Mouse (Mus musculus) embryo, embryonic 11 days (tissue): ENCODE measurements around the gene Dlx5.

Experiments
- DNase-seq: peaks from one replicate; pipeline ENCODE4 v3.0.0-alpha.2; 2015

The Dlx5 gene

DNA sequence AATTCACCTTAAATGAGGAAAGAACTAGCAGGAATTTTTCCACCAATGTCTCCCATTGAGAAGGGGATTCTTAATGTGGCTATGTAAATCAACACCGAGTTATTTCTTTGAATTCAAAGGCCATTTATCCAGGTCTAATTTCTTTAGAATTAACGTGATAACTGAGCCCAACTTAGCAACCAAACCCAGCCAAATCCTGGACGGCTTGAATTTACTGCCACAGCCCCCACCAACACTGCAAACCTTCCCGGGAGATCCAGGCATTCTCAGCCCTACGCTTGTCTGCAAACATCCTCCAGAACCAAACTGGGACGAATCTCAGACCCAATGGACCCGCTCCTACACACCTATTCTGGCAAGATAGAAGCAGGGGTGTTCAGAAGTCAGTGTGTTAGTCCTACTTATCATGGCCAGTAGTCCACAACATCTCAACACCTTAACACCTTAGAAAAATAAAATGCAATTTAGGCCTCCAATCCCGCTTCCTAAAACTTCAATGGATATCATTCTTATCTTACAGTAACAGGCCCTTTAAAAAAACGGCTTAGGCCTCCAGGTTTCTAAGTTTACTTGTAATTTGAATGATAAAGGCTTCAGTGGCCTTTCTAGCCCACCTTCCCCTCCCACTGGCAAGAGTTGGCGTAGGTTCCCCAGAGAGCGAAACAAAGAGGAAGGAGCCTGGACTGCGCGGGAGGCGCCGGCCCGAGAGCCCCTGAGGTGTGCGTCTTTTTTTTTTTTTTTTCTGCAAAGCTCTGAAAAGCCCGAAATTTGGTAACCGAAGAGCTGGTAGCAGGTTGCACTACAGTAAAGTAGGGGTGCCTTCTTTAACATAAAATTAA lies 22.6 kb downstream of the Dlx5 start:
- DNase-seq: peak; percentile 27

DNA sequence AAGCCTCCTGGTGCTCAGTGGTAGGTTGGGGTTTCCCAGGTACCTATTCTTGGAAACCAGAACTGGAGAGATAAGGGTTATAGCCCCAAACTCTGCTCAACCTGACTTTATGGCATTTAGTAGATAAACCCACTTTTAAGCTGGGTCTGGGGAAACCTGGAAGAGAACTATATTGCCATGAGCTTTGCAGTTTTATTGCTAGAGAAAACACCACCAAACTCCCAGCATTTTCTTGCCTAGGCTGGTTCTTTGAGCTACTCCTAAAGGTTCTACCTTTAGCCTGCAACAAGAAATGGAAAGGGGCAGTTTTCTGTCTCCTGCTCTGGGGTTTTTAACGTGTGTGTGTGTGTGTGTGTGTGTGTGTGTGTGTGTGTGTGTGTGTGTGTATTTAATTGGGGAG lies 23.3 kb downstream of the Dlx5 start:
- no peak for DNase-seq

DNA sequence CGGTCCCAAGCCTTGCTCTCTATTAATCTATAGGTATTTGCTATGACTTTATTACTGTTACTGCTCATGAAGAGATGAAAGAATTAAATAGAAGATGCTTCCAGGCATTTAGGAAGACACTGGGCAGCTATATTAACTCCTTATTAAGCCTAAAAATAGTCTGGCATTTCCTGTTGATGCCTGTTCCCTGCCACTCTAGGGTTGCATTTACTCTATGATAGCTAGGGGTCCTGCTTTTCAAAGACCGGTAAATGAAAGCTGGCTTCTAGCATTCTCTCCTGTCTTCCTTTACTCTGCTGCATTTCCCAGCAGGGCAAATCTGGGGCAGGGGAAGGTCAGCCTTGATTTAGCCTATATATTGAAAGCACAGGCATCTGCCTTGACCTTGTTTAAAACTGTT lies 24.1 kb downstream of the Dlx5 start:
- DNase-seq: peak; percentile 28

DNA sequence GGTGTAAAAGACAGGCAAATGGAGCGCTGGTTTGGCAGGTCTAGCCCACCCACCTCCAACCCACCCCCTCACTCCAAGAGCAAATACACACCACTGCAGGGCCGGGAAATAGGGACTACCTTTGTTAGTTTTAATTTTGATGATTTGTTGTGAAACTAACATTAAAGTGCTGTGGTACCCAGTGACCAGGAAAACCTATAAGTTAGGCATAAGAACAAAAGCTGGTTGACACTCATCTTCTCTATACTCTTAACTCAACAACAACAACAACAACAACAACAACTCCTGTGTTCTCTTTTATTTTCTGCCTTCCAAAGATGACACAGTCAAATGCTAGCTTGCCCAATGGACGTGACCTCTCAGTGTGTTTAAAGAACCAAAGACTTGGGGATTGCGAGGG lies 25.0 kb downstream of the Dlx5 start:
- DNase-seq: no peak

DNA sequence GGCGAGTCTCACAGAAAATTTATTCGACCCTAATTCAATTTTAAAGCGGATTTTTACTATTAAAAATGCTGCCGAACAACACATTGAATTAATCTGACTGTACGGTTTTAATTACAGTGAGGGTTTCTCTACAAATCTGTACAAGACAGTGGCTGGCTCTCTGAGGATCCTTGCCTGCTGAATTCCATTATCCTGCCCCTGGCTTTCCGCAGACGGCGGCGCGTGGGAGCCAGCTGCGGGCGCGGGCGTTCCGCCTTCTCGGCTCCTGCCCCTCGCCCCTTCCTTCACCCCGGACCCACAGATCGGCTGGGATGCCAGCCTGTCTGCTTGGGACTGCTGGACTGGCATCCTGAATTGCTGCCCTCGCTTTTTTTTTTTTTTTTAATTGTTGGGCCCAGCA lies 25.6 kb downstream of the Dlx5 start:
- DNase-seq: peak; percentile 66

DNA sequence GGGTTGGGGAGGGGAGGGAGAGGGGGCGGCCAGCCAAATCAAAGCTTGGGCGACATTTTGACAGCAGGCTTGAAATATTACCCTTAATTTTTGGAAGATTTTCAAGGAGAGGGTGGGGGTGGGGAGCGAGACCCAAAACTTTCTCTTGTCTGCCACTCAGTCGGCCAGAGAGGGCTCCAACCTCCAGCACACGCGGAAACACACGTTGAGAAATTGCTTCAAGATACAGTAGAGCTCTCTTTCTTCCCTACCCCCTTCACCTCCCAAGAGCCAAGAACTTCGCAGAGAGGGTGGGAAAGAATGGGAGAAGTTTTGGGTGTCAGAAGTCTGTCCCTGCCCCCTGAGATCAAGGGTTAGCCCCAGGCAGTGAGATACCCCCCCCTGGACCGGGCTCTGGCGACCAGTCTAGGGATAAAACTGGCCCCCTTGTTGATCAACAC lies 26.1 kb downstream of the Dlx5 start:
- DNase-seq: peak; percentile 40

DNA sequence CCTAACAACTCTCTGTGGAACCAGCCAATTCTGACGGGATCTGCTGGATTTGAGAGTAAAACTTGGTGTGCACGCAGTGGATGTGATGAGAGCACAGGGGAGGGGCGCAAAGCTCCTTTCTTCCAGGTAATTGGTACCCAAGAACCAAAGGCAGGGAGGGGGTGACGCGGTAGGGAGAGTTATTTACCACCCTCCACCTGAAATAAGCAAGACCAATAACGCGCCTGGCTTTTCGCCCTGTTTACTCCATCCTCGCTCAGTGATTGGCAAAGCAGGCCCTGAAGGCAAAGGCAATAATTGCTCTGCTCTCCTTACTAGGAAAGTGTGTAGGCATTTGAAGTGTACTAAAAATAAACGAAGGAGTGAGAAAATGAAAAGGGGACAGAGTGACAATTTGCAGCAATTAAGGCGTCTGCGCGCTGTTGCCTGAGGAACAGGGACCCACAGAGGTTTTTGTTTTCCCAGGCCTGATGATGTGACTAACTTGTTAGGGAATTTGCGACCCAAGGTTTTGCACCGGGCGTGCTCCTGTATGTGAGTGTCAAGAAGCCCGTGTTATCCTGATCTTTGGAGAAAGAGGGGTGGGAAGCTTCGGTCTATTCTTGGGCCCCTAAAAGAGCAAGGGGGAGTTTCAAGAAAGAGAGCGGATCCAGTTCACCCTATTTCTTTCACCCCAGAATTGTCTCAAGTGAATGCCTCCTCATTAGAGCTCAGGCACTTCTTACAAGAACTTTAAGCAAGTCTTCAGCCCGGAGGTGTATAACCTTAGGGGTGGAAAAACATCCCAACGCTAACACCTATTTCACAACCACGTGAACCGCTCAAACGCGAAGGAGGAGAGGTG lies 26.8 kb downstream of the Dlx5 start:
- DNase-seq: peak; percentile 41

DNA sequence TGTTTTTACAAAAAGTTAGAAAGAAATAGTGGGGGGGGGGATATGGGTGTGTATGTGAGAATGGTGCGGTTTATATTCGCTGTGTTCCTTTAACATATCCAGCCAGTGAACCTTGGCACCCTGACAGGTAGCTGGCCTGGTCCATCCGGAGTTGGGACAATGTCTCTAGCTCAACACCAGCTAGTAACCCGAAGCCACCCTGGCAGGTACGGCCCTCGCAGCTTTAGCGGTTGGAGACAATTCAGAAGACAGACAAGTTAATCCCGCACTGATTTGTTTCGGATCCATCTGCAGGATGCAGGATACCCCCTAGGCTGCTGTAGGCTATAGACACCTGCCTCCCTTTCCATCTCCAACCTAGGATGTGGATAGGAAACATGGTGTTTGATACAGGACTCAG lies 27.7 kb downstream of the Dlx5 start:
- peak; percentile 14 for DNase-seq

DNA sequence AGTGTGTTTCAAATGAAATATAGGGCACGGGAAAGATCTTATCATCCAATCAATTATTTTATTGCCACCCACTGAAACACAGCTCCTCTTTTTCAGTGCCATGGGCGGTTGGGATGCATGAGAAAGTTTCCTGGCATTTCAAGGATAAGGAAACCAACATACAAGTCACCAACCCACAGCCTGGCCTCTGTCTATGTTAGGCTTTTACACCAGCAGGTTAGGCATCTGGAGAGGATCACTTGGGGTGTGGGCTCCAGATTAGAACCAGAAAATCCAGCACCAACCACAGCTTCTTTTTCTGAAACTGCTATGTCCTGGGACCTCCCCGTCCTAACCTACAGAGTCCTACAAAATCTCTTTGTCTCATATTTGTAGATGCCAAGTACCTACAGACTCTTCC lies 28.9 kb downstream of the Dlx5 start:
- DNase-seq: peak; percentile 4

DNA sequence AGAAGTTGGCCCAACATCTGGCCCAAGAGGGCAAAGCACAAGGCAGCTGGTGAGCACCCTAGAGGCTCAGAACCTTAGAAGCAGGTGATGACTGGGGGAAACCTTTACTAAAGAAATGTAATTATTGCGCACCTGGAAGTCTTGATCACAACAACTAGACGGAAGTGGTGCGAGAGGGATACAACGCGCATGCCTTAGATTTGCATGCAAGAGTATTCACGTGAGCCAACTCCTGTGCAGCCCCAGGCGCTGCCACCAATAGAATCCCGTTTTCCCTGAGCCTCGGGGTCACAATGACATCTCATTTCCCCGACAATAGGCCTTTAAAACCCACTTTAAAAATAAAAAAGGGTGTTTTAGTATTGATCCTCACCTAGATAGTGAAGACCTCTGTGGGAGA lies 30.7 kb downstream of the Dlx5 start:
- no peak for DNase-seq

DNA sequence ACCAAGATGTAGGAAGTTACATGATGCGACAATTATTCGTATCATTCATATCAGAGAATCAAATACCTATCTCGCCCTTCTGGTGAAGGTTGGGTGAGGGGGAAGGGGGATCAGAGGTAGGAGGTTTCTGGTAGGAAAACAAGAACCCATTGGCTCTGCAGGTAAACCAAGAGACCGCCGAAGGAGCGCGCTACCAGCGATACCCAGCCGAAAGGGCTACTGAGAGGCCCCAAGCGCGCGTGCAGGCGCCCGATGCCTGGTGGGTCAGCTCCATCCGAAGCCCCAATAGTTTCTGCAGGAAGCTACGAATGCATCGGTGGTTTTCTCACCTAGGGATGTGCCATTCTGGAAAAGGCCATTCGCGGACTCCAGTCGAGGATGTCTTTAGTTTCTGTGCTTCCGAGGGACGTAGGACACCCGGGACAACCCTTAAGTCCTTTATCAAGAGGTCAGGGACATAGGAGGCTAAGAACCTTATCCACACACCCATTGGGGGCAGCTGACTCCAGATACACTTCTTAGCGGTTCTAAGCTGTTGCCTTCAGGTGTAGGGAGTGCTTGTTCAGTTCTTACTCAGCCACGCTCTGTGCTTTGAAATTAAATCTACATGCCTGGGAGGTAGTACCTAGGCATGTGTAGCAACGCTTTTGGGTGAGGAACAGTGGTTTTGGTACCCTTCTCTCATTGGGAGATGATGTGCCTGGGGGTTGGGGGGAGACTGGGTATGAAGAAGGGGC lies 31.4 kb downstream of the Dlx5 start:
- DNase-seq: no peak

DNA sequence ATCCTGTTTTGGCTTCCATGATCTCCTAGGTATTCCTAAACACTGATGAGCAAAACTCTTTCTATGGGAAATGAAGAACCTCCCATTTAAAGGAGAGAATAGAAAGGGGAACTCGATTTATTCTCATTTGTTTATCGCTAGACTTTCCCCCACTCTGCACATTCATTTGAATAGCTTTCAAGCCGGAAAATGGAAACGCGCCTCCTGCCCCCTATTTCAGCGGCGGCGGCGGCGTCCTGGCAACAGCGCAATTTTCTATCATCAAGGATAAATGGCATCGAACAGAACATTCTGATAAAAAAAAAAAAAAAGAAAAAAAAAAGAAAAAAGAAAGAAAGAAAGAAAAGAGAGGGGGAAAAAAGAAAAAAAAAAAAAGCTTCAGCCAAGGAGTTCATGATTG lies 32.1 kb downstream of the Dlx5 start:
- DNase-seq: no peak

DNA sequence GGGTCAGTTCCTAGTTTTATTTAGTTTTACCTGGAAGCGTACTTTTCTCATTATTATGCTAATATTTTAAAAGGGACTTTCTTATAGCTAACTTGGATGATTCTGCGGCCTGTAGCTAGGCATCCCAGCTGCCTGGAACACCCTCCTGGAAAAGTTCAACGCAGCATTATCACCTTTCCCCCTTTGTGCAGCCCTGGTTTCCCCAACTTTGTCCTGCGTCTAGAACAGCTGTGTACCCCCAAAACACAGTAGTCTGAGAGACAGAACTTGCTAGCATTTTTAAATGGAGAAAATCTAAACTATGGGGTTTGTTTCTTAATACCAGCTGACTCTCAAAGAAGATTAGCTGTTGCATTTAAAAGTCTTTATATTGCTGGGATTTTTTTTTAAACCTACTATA lies 33.3 kb downstream of the Dlx5 start:
- DNase-seq: no peak

DNA sequence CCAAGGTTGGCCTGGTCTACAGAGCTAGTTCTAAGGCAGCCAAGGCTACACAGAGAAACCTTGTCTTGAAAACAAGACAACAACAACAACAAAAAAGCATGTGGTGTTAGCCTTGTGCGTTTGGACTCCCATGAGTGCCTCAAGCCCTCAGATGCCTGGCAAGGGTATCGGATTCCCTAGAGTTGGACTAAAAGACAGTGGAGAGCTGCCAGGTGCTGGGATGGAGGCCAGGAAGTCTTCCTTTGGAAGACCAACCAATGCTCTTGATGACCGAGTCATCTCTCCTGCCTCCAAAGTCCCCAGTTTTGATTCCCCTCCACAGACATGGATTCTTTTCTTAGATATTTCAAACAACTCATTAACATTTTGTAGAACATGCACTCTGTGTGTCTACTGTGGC lies 48.6 kb downstream of the Dlx5 start:
- DNase-seq: no peak

DNA sequence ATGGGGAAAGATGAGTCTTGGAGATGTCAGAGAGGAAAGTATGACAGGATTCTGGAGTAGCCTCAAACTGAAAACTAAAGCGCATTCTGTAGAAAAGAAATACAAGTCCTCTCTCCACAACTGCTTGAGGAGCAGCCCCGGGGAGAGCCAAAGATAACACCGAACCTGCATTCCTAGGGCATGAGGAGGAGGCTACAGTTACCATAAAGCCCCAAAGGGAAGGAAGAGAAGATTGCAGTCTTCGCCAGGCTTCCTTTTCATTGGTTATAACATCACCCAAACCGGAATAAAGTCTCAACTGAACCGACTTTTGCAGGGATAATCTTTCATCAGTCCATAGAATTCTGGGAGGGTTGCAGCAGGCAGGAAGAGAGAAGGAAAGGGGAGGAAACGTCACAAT lies 51.4 kb downstream of the Dlx5 start:
- DNase-seq: no peak
